In the genomic region with DNA sequence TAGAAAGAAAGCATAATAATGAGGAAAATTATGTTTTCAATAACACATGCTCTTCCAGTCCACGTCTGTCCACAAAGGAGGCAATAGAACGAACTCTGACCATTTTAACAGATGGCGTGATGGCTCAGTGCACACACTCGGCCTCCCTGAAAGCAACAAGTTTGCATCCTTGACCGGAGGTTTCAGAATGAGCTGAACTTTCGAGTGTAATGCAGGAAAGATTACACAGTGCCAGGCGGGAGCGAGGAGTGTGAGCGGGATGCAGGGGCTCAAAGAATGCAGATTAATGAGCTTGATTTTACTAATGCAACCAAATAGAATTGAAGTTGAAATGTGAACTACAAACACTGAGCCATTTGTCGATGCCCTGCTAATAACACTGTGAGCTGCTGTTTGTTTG, we compare ENCODE assay signal across 23 mouse cellular contexts.
DNase-seq lines count a peak whose midpoint lies in the region; ATAC-seq lines count a peak whose summit lies in the region.
"Had no signal": no experiment of that assay in that cellular context is flagged by ENCODE, and none has a peak within 500 bp of the region (broad histone marks: within the 10 kb centered on the region; RNA-seq: fewer than 3 reads in every experiment).

No protein-coding gene starts in this region.

- H3K9ac ChIP-seq in midbrain, embryonic 16.5 days (ENCODE audit: low read depth, low read length), result no peak overlapping the region
- no peak overlapping the region for H3K9ac ChIP-seq in midbrain, embryonic 13.5 days (replicated peaks)
- H3K9ac ChIP-seq in forebrain, embryonic 14.5 days (ENCODE audit: low read length), result no peak overlapping the region
- H3K9ac ChIP-seq: embryonic facial prominence, embryonic 13.5 days; heart, embryonic 13.5 days; limb, embryonic 12.5 days; liver, postnatal 0 days; stomach, embryonic 15.5 days had no signal

- H3K27ac ChIP-seq in heart, embryonic 10.5 days, result no peak overlapping the region
- H3K27ac ChIP-seq in midbrain, embryonic 16.5 days (ENCODE audit: low read length), result no peak overlapping the region
- no peak overlapping the region for H3K27ac ChIP-seq in midbrain, embryonic 13.5 days
- H3K27ac ChIP-seq in forebrain, embryonic 14.5 days (ENCODE audit: low read depth, low read length), result no peak overlapping the region
- H3K27ac ChIP-seq: embryonic facial prominence, embryonic 13.5 days; heart, embryonic 13.5 days; limb, embryonic 12.5 days; midbrain, embryonic 10.5 days; stomach, embryonic 15.5 days had no signal

- no peaks in the 10 kb centered on the region for H3K27me3 ChIP-seq in heart, embryonic 10.5 days (ENCODE audit: insufficient read depth, poor library complexity, severe bottlenecking)
- H3K27me3 ChIP-seq in midbrain, embryonic 16.5 days (ENCODE audit: control insufficient read depth, insufficient read depth, low read depth, low read length), result no peaks in the 10 kb centered on the region
- no peaks in the 10 kb centered on the region for H3K27me3 ChIP-seq in midbrain, embryonic 13.5 days
- H3K27me3 ChIP-seq in forebrain, embryonic 14.5 days (replicated peaks; ENCODE audit: control insufficient read depth, insufficient read depth, low read length), result no peaks in the 10 kb centered on the region
- H3K27me3 ChIP-seq: embryonic facial prominence, embryonic 13.5 days; heart, embryonic 13.5 days; limb, embryonic 12.5 days; stomach, embryonic 15.5 days had no signal

- DNase-seq in heart, adult 11 months, result peak; percentile 79
- no peak for DNase-seq in heart, embryonic 10.5 days (ENCODE audit: low spot score)
- DNase-seq in forebrain, embryonic 14.5 days (ENCODE audit: low spot score), result peak; percentile 41
- DNase-seq in lung, postnatal 36 days, result no peak
- no peak for DNase-seq in frontal cortex, postnatal 36 days (ENCODE audit: low spot score in 2 of 2)
- DNase-seq: adrenal gland, postnatal 14 days; cerebellum, adult 8-10 months; heart, adult 18-20 months; heart, postnatal 14 days; kidney, adult 18-20 months; layer of hippocampus, postnatal 36 days; liver, postnatal 0 days; thymus, postnatal 25 days had no signal

- WGBS in heart, embryonic 10.5 days, result 79% methylated on average over 10 of the region's 10 CpGs
- WGBS in midbrain, embryonic 16.5 days, result 24% methylated on average over 10 of the region's 10 CpGs
- 33% methylated on average over 10 of the region's 10 CpGs for WGBS in midbrain, embryonic 13.5 days
- WGBS in forebrain, embryonic 14.5 days, result 33% methylated on average over 10 of the region's 10 CpGs

- peaks cover 18% of the 10 kb centered on the region for H3K4me1 ChIP-seq in heart, embryonic 10.5 days
- no peaks in the 10 kb centered on the region for H3K4me1 ChIP-seq in midbrain, embryonic 16.5 days (ENCODE audit: control insufficient read depth, insufficient read depth, low read length)
- peaks cover 19% of the 10 kb centered on the region for H3K4me1 ChIP-seq in midbrain, embryonic 13.5 days (replicated peaks)
- peaks cover 3% of the 10 kb centered on the region for H3K4me1 ChIP-seq in forebrain, embryonic 14.5 days (ENCODE audit: control insufficient read depth, insufficient read depth, low read length)
- H3K4me1 ChIP-seq: limb, embryonic 12.5 days; stomach, embryonic 15.5 days had no signal

- no peak overlapping the region for H3K4me3 ChIP-seq in heart, embryonic 10.5 days
- no peak overlapping the region for H3K4me3 ChIP-seq in midbrain, embryonic 16.5 days (ENCODE audit: low read depth, low read length)
- no peak overlapping the region for H3K4me3 ChIP-seq in midbrain, embryonic 13.5 days (replicated peaks)
- no peak overlapping the region for H3K4me3 ChIP-seq in forebrain, embryonic 14.5 days (ENCODE audit: low read depth, low read length)
- H3K4me3 ChIP-seq: embryonic facial prominence, embryonic 13.5 days; erythroblast, embryonic 14.5 days; heart, embryonic 13.5 days; limb, embryonic 12.5 days; midbrain, embryonic 10.5 days; stomach, embryonic 15.5 days had no signal

- no peaks in the 10 kb centered on the region for H3K36me3 ChIP-seq in heart, embryonic 10.5 days
- no peaks in the 10 kb centered on the region for H3K36me3 ChIP-seq in midbrain, embryonic 16.5 days (ENCODE audit: control insufficient read depth, insufficient read depth, low read length)
- no peaks in the 10 kb centered on the region for H3K36me3 ChIP-seq in midbrain, embryonic 13.5 days
- no peaks in the 10 kb centered on the region for H3K36me3 ChIP-seq in forebrain, embryonic 14.5 days (ENCODE audit: control insufficient read depth, insufficient read depth, low read length)
- H3K36me3 ChIP-seq: embryonic facial prominence, embryonic 13.5 days; heart, embryonic 13.5 days; limb, embryonic 12.5 days; midbrain, embryonic 10.5 days; stomach, embryonic 15.5 days had no signal

- 0 out of 2 replicates have a peak overlapping the region, but pooled peaks have one; percentile 2 for H3K4me2 ChIP-seq in midbrain, embryonic 16.5 days (ENCODE audit: low read length)
- H3K4me2 ChIP-seq in midbrain, embryonic 13.5 days (replicated peaks), result no peak overlapping the region
- no peak overlapping the region for H3K4me2 ChIP-seq in forebrain, embryonic 14.5 days (ENCODE audit: low read length)
- H3K4me2 ChIP-seq: embryonic facial prominence, embryonic 13.5 days; heart, embryonic 13.5 days; limb, embryonic 12.5 days; liver, embryonic 11.5 days; stomach, embryonic 15.5 days had no signal

- no peaks in the 10 kb centered on the region for H3K9me3 ChIP-seq in heart, embryonic 10.5 days
- no peaks in the 10 kb centered on the region for H3K9me3 ChIP-seq in midbrain, embryonic 16.5 days (replicated peaks; ENCODE audit: control insufficient read depth, low read length, poor library complexity, severe bottlenecking)
- H3K9me3 ChIP-seq in midbrain, embryonic 13.5 days, result no peaks in the 10 kb centered on the region
- H3K9me3 ChIP-seq in forebrain, embryonic 14.5 days (replicated peaks; ENCODE audit: control insufficient read depth, low read length), result no peaks in the 10 kb centered on the region
- H3K9me3 ChIP-seq: embryonic facial prominence, embryonic 13.5 days; heart, embryonic 13.5 days; limb, embryonic 12.5 days; stomach, embryonic 15.5 days had no signal

- no peak for ATAC-seq in midbrain, embryonic 16.5 days
- ATAC-seq in midbrain, embryonic 13.5 days, result no peak
- 0 out of 2 replicates have a peak, but pooled peaks have one; percentile 37 for ATAC-seq in forebrain, embryonic 14.5 days
- ATAC-seq: liver, postnatal 0 days; lung, postnatal 0 days had no signal

Comparison
In these comparisons a context has a peak if more than half of its experiments do, and no peak if none do; other contexts are left out.
1. DNase-seq: peak in heart, adult 11 months (single experiment) and forebrain, embryonic 14.5 days (single experiment); none in heart, embryonic 10.5 days (single experiment), lung, postnatal 36 days (single experiment) and frontal cortex, postnatal 36 days (0 of 2).